Mouse (Mus musculus): Measurements from ENCODE around the gene Ndufb10.

The Ndufb10 gene

GRCm38 (mm10) chr17:24707801-24708425 is 16.4 kb downstream of the Ndufb10 start:
- DNase-seq (ENCODE audit: low read depth, low spot score), result no peak

DNA sequence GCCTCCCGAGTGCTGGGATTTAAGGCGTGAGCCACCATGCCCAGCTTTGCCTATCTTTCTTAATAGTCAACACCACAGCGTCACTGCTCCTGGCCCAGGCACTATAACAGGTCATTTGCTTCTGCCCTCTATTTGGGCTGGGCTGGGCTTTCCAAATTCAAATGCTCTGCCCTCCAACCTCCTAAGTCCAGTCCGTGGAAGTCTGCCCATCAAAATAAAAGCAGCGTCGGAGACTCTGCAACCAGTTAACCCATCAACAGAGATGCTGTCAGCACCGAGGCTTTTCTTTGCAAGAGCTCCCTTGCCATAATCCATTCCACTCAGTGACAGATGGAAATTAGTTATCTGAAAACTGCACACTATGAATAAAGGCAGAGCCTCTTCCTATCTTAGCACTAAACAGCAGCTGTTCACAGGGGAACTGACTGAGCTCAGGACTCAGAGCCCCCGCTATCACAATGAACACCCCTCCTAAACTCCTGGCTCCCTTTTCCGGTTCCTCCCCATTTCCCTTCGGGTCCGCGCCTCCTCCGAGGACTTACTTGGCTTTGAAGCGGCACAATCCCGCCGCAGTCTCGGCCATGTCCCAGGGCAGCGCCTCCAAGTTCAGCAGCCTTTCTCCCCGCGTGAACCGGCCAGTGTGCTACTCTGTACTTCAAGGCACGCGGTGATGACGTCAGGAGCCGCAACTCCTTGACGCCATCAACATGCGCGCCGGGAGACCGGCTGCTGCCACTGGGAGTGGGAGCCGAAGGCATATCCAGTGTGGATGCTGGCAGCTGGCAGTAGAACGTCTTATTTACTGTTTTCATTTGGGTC is 17.1 kb downstream of the Ndufb10 start, which contains the start of gene Tbl3:
Gene Tbl3 (minus strand): TSS at position 679 of the 819 bp plus-strand sequence.
- peak; percentile 86 for DNase-seq (ENCODE audit: low read depth, low spot score)

DNA sequence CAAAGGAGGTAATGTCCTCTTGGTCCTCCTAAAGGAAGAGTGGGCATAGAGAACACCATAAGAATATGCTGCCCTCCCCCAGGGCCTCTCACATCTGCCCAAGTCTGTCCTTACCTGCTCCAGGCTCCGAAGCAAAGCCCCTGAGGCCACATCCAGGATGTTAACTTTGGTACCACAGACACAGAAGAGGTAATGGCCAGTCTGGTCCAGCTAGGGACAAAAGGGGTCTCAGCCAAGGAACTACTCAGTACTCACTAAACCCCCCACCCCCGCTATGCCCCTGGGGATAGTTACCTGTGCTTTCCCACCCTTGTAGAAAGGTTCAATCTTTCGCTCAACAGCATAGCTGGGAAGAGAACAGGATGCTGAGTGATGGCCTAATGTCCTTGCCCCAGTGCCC is 18.5 kb downstream of the Ndufb10 start:
- DNase-seq (ENCODE audit: low read depth, low spot score), result no peak

DNA sequence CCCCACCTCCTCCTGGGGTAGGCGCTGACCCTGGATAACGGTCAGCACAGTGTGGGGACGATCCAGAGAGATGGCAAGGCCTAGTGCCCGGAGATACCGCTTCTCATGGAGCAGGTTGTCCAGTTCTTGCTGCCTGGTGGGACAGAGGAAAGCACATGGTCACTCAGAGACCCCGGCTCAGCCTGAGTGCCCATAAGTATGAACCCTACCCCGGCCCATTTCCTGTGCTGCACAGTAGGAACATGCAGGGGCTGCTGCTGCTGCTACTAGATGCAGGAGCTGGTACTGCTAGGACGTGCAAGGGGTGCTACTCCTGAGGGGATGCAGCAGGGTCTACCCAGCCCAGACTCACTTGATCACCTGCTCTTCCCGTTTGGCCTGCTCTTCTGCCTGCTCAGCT is 23.0 kb downstream of the Ndufb10 start:
- no peak for DNase-seq (ENCODE audit: low read depth, low spot score)

DNA sequence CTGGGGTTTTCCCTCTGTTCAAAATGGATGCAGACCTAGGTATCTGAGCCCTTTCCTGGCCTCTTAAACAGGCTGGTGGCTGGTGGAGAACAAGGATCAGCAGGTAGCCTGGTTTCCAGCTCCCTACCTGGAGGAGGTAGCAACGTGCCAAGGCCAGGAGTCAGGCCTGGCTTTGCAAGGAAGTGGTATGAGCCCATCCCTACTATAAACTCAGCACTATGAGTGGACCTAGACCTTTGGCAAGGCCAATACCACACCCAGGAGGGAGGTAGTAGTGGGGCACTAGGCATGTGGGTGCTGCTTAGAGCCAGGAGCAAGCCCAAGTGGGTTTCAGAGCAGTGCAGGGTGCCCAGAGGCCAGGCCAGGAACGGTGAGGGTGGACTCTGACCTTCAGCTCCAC is 24.8 kb downstream of the Ndufb10 start:
- DNase-seq (ENCODE audit: low read depth, low spot score), result no peak

- no peak for DNase-seq (ENCODE audit: low read depth, low spot score)
Measured at GRCm38 (mm10) chr17:24698715-24699114, 25.6 kb downstream of the Ndufb10 start.

DNA sequence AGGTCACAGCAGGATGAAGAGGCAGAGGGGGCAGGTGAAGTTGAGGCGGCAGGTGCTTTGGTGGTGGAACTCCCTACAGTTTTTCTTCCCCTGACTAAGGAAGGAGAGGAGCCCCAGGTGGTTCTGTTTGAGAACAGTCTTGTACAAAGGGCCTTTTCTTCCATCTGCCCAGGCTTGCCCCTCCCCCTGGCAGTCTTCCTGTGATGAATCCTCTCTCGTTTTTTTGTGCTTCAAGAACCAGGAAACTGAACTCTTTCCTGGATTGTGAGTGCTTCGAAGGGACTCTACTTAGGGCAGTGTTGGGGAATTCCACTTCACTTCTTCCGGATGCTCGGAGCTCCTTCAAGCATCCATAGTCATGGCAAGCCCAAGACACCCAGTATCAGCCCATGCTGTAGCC is 26.3 kb downstream of the Ndufb10 start:
- DNase-seq (ENCODE audit: low read depth, low spot score), result no peak

- DNase-seq (ENCODE audit: low read depth, low spot score), result peak; percentile 78
Measured at GRCm38 (mm10) chr17:24696011-24696697, 28.1 kb downstream of the Ndufb10 start, which contains the start of the genes Gfer and Noxo1. TSS of gene Gfer (minus strand) at chr17:24696156. TSS of gene Noxo1 (plus strand) at chr17:24696234.

GRCm38 (mm10) chr17:24695326-24696010 is 28.8 kb downstream of the Ndufb10 start:
- no peak for DNase-seq (ENCODE audit: low read depth, low spot score)

- DNase-seq (ENCODE audit: low read depth, low spot score), result no peak
Measured at GRCm38 (mm10) chr17:24692385-24692784, 31.9 kb downstream of the Ndufb10 start.

- no peak for DNase-seq (ENCODE audit: low read depth, low spot score)
Measured at GRCm38 (mm10) chr17:24689251-24690081, 34.8 kb downstream of the Ndufb10 start, which contains the start of gene Syngr3. TSS of gene Syngr3 (minus strand) at chr17:24689955.

DNA sequence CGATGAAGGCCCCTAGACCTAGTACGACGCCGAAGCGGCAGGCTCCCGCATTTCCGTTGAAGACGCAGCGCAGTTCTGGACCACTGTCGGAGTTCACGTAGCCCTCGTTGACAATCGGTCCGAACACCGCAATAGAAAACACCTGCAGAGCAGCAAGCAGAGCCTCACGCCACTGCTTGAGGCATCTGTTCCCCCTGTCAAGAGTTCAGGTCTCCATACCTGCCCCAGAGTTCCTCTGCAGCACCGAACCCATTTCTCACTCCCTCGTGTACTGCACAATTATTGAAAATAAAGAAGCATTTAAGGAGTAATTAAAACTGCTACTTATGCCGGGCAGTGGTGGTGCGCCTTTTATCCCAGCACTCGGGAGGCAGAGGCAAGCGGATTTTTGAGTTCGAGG is 36.7 kb downstream of the Ndufb10 start:
- DNase-seq (ENCODE audit: low read depth, low spot score), result no peak

- DNase-seq (ENCODE audit: low read depth, low spot score), result peak; percentile 43
Measured at GRCm38 (mm10) chr17:24687146-24687595, 37.1 kb downstream of the Ndufb10 start.

GRCm38 (mm10) chr17:24686514-24686913 is 37.8 kb downstream of the Ndufb10 start:
- no peak for DNase-seq (ENCODE audit: low read depth, low spot score)

DNA sequence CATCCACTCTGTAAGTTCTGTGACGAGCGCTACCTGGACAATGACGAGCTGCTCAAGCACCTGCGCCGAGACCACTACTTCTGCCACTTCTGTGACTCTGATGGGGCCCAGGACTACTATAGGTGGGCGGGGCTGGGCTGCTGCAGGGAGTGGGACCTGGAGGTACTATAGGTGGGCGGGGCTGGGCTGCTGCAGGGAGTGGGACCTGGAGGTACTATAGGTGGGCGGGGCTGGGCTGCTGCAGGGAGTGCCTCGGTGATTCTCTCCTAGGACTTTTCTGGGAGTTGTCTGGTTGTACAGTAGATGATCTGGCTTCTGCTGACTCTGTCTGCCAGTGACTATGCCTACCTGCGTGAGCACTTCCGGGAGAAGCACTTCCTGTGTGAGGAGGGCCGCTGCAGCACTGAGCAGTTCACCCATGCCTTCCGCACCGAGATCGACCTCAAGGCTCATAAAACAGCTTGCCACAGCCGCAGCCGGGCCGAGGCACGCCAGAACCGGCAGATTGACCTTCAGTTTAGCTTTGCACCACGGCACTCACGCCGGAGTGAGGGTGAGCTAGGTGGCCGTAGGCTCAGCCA is 46.7 kb downstream of the Ndufb10 start:
- no peak for DNase-seq (ENCODE audit: low read depth, low spot score)

DNA sequence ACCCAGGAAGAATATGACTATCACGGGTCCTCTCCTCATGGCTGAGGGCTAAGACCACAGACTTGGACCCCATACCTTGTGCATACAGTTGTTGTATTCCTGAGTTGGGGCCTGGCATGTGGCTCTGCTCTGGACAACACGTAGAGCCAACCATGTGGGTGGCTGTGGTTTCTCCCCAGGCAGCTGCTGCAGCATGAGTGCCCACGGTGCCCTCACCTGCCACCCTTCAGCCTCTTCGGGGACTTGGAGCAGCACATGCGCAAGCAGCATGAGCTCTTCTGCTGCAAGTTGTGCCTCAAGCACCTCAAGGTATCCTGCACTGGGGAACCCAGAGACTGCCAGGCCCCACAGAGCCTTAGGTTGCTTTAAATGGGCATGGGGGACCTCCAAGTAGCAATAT is 47.4 kb downstream of the Ndufb10 start:
- no peak for DNase-seq (ENCODE audit: low read depth, low spot score)

DNA sequence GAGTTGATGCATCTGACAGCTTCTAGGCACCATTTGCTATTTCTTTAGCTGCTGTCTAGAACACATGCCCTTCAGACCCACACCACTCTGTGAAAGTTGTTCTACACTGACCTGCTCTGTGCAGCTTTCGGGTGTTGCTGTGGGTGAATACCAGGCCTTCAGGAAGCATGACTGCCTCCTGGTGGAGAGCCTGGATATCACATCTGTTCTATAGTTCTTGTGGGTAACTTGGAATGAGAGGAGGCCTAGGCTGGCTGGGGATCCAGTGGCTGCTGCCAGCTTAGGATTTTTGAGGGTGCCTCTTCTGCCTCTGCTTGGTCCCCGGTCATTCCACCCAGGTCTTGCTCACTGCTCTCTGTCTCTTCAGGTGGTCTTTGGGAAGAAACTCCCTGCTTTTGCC is 48.1 kb downstream of the Ndufb10 start:
- DNase-seq (ENCODE audit: low read depth, low spot score), result peak; percentile 66

GRCm38 (mm10) chr17:24674277-24674676 is 50.0 kb downstream of the Ndufb10 start:
- DNase-seq (ENCODE audit: low read depth, low spot score), result no peak

- DNase-seq (ENCODE audit: low read depth, low spot score), result no peak
Measured at GRCm38 (mm10) chr17:24672141-24672540, 52.1 kb downstream of the Ndufb10 start.
